Mouse (Mus musculus) midbrain, embryonic 11.5 days (tissue): ENCODE data around the gene Fam189b. TPM values are rescaled to one million over a fixed set of nuclear protein-coding genes. Genes with fewer than 3 reads are reported as not detected.

Experiments used
- ATAC-seq: fragments of 200-750 bp; cut with Nextera tagmentation; 2 replicates; pipeline ENCODE4 v1.8.0; 2017; ENCODE audit warnings: moderate TSS enrichment, moderate library complexity; ENCODE audit not compliant: low FRiP score
- DNase-seq: peaks from one replicate; pipeline ENCODE4 v3.0.0; 2015; ENCODE audit warnings: low spot score; ENCODE audit errors: missing footprints
- H3K27ac ChIP-seq: fragments of 300-500 bp; sonication (generic); 2 replicates; pipeline ENCODE4 v1.5.1; 2014; ENCODE audit warnings: low read depth, low read length
- H3K27me3 ChIP-seq: fragments of 300-500 bp; sonication (generic); 2 replicates; pipeline ENCODE4 v1.6.1; 2014; ENCODE audit warnings: mild to moderate bottlenecking, low read length, moderate library complexity, mixed read lengths; ENCODE audit not compliant: control insufficient read depth, insufficient read depth
- H3K36me3 ChIP-seq: fragments of 300-500 bp; sonication (generic); 2 replicates; pipeline ENCODE4 v1.6.1; 2014; ENCODE audit warnings: mild to moderate bottlenecking, low read length, moderate library complexity, mixed read lengths; ENCODE audit not compliant: control insufficient read depth, insufficient read depth
- H3K4me1 ChIP-seq: fragments of 300-500 bp; sonication (generic); 2 replicates; pipeline ENCODE4 v1.6.1; 2014; ENCODE audit warnings: low read length; ENCODE audit not compliant: control insufficient read depth, insufficient read depth
- H3K4me2 ChIP-seq: fragments of 300-500 bp; sonication (generic); 2 replicates; pipeline ENCODE4 v1.6.1; 2014; ENCODE audit warnings: mild to moderate bottlenecking, moderate library complexity
- H3K4me3 ChIP-seq: fragments of 300-500 bp; sonication (generic); 2 replicates; pipeline ENCODE4 v1.5.1; 2014; ENCODE audit warnings: low read depth, low read length
- H3K9ac ChIP-seq: fragments of 300-500 bp; sonication (generic); 2 replicates; pipeline ENCODE4 v1.6.1; 2014; ENCODE audit warnings: low read length
- H3K9me3 ChIP-seq: fragments of 300-500 bp; sonication (generic); 2 replicates; pipeline ENCODE4 v1.6.1; 2016; ENCODE audit warnings: low read length; ENCODE audit not compliant: control insufficient read depth
- WGBS: fragments of 180-500 bp; shearing (Covaris S2); extraction: QIAGEN DNeasy Blood & Tissue Kit; methylation state at CpG from one replicate; pipeline ENCODE4 v1.1.7; 2014; 5-methylcytosine and 5-hydroxymethylcytosine counted together
- polyA plus RNA-seq: library from polyadenylated mRNA; unstranded; fragments of >200 nt; fragmentation: Nextera tagmentation; extraction: Ambion mirVana; gene quantifications from 2 replicates; pipeline ENCODE4 v1.2.1, GENCODE M21; 2014

The Fam189b gene
- 16.5 and 20.2 TPM in 2 replicates for polyA plus RNA-seq

DNA sequence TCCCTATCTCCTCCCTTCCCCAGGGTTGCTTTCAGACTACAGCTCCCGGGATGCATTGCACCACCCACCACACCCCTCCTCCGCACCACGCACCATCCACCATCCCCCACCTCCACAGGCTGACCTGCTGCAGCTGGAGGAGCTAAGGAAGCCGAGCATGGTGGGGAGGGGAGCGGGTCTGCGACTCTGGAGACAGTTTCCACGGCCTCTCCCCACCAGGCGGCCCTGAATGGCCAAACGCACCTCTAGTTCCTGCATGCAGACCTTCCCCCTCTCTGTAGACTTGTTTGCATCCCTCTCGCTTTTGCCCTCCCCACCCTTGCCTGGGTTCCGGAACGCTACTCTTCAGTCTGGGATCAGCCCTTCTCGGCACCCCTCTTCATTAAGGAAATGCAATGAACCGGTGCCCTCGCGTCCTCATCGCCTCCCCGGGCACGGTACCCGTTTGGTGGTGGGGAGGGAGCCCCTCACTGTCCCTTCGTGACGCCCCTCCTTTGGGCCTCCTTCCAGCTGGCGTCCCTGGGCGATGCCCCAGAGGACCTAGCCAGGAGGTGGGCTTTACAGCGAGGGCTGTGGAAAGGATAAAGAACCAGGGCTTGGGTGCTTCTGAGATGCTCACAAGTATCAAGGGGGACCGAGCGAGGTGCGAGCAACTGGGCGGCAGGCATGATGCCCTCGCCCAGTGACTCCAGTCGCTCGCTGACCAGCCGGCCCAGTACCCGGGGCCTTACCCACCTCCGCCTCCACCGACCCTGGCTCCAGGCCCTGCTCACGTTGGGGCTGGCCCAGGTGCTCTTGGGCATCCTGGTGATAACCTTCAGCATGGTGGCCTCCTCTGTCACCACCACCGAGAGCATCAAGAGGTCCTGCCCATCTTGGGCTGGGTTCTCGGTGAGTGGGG lies at the start of gene Fam189b:
Gene Fam189b (plus strand): TSS at position 86 of the 901 bp plus-strand sequence.
- peak; percentile 95 for ATAC-seq
- peak within 1 kb of the TSS; percentile 48 for H3K4me3 ChIP-seq
- peak within 1 kb of the TSS; percentile 67 for H3K9ac ChIP-seq
- no peaks in the 10 kb centered on the region for H3K27me3 ChIP-seq
- H3K4me1 ChIP-seq, result peaks cover 23% of the 10 kb centered on the region
- no peaks in the 10 kb centered on the region for H3K9me3 ChIP-seq
- WGBS, result 7% methylated on average over 39 of the region's 39 CpGs
- peaks cover 7% of the 10 kb centered on the region; the same call in 1 of the 2 replicates for H3K36me3 ChIP-seq
- peak within 1 kb of the TSS; percentile 49 for H3K27ac ChIP-seq
- DNase-seq, result peak; percentile 98
- H3K4me2 ChIP-seq, result peak within 1 kb of the TSS; percentile 92

DNA sequence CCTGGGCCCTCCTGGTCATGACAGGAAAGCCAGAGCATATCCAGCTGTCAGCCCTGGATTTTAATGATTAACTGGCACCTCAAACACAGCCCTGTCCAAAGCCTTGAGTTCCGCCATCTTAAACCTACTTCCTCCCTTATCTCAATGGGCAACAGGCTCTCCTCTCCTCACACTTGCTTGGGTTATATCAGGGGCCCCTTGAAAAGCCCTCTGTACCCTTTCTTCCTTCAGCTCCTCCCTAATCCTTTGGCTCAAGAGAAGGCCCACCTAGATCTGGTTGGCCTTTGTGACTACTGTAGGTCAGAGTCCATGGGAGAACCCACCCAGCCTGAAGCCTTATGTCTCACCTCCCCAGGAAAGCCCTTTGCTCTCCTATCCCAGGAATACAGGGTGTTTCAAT lies 49.2 kb upstream of the Fam189b start:
- H3K4me2 ChIP-seq, result no peak overlapping the region
- no peak overlapping the region for H3K9ac ChIP-seq
- H3K27ac ChIP-seq, result no peak overlapping the region
- H3K4me3 ChIP-seq, result no peak overlapping the region
- H3K4me1 ChIP-seq, result no peaks in the 10 kb centered on the region
- no peaks in the 10 kb centered on the region for H3K36me3 ChIP-seq
- DNase-seq, result no peak
- no peaks in the 10 kb centered on the region for H3K9me3 ChIP-seq
- H3K27me3 ChIP-seq, result no peaks in the 10 kb centered on the region
- 91% methylated on average over 1 of the region's 1 CpGs for WGBS
- no peak for ATAC-seq

DNA sequence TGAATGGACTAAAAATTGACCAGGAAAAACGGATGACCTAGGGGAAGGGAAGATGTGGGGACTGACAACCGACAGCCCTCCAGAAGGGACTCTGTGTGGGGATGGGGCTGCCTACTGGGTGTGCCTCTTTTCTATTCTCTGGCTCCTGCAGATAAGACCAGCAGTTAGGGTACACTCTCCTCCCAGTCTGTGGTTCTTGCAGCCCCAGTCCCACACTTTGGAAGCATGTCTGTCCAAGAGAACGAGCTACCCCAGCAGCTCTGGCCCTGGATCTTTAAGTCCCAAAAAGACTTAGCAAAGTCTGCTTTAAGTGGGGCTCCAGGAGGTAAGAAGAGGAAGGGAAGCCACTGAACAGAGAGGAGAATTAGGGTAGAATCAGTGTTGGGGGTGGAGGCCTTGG lies 47.0 kb upstream of the Fam189b start, which contains the start of gene Pklr:
Gene Pklr (plus strand): TSS at position 185 of the 400 bp plus-strand sequence.
- Histone ChIP-seq H3K9ac (no peak within 1 kb of the TSS), H3K9me3 (no peaks in the 10 kb centered on the region), H3K27me3 (no peaks in the 10 kb centered on the region), H3K27ac (no peak within 1 kb of the TSS), H3K4me3 (no peak within 1 kb of the TSS), H3K4me1 (no peaks in the 10 kb centered on the region), H3K36me3 (no peaks in the 10 kb centered on the region), H3K4me2 (no peak within 1 kb of the TSS)
- DNase-seq (no peak), ATAC-seq (no peak)
- WGBS, result 63% methylated on average over 3 of the region's 3 CpGs

DNA sequence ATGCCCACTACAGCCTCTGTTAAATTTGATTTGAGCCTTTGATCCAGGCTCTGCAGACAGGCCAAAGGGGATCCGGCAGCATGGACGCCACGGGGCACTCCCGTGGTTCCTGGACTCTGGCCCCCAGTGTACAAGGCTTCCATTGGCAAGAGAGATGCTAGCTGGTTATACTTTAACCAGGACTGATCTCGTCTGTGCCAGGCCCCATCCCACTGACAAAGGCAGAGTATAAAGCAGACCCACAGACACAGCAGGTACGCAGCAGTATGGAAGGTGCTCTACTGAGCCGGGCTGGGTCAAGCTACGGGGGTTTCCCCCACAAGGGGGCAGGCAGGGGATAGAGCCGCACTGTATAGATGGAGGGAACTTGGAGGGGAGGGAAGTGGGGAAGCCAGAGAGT lies 46.6 kb upstream of the Fam189b start:
- 50% methylated on average over 9 of the region's 9 CpGs for WGBS
- Histone ChIP-seq H3K4me3 (no peak overlapping the region), H3K27me3 (no peaks in the 10 kb centered on the region), H3K4me2 (no peak overlapping the region), H3K9me3 (no peaks in the 10 kb centered on the region), H3K27ac (no peak overlapping the region), H3K4me1 (no peaks in the 10 kb centered on the region), H3K36me3 (no peaks in the 10 kb centered on the region), H3K9ac (no peak overlapping the region)
- no peak for ATAC-seq
- DNase-seq, result no peak

DNA sequence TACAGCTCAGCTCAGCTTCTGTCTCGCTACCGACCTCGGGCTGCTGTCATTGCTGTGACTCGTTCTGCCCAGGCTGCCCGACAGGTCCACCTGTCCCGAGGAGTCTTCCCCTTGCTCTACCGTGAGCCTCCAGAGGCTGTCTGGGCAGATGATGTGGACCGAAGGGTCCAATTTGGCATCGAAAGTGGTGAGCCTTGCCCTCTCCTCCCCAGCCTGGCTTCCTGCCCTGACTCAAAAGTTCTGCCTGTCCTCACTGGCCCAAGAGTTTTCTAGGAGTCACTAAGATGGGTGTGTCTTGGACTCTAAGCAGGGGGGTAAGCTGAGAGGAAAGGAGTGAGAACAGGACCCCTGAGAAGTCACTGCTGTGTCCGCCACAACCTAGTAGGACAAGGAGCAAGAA lies 38.1 kb upstream of the Fam189b start:
- 84% methylated on average over 10 of the region's 10 CpGs for WGBS
- no peak overlapping the region for H3K4me2 ChIP-seq
- no peak for DNase-seq
- no peak overlapping the region for H3K9ac ChIP-seq
- ATAC-seq, result no peak
- H3K36me3 ChIP-seq, result no peaks in the 10 kb centered on the region
- H3K27me3 ChIP-seq, result peaks cover 5% of the 10 kb centered on the region; the same call in 1 of the 2 replicates
- H3K4me1 ChIP-seq, result peaks cover 7% of the 10 kb centered on the region
- H3K9me3 ChIP-seq, result no peaks in the 10 kb centered on the region
- no peak overlapping the region for H3K4me3 ChIP-seq
- H3K27ac ChIP-seq, result no peak overlapping the region

DNA sequence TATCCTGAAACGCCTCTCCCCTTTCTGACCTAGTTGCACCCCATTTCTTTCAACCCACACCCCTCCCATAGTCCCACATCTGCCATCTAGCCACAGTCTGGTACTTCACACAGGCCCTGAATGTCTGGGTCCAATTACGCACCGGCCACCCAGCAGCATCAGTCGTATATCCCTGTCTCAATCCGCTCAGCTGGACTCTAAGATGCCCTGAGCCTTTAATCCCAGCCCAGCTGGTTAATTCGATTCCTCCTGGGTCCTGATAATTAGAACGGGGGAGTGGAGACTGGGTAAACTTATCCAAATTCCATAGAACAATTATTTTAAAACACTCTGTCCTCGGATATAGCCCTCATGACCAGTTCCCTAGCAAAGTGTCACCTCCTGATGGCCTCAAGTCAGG lies 37.4 kb upstream of the Fam189b start:
- Histone ChIP-seq H3K9me3 (no peaks in the 10 kb centered on the region), H3K27ac (no peak overlapping the region), H3K4me3 (no peak overlapping the region), H3K27me3 (peaks cover 5% of the 10 kb centered on the region; the same call in 1 of the 2 replicates), H3K9ac (no peak overlapping the region), H3K4me1 (peaks cover 7% of the 10 kb centered on the region), H3K36me3 (no peaks in the 10 kb centered on the region), H3K4me2 (no peak overlapping the region)
- ATAC-seq (no peak), DNase-seq (no peak)
- WGBS, result 26% methylated on average over 8 of the region's 8 CpGs

DNA sequence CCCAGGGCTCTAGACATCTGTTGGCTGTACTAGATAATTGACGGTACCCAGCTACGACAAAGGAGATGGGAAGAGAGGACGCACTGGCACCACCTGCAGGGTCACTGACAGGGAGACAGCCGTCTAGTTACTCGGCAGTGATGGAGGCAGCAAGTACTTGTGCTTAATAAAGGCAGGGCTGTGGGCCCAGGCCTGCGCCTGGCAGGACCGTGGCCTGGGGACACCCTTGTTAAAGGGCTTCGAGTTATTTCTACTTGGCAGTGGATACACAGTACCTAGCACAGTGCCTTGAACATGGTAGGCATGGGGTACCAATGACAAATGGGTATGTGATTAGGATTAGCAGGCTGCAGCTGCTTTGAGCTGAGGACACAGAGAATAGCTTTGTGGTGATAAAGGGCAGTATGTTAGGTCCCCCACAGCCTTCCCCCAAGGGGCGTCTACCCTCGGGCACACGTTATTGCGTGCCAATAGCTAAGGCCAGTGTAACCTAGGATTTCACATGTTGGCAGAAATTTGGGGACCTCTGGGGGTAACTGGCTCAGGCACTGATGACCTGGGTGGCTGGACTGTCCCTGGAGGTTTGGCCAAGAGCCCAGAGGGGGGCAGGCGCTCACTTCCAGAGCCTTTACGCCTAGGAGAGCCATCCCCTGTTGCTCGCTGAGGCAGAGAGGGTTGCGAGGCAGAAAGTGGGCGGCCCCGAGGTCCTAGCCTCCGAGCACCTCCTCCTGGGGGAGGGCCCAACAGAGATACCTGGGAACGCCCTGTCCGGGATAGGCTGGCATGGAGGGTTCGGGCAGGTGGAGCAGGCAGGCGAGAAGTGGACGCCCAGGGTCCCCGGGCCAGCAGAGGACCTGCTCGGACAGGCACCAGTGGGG lies 35.6 kb upstream of the Fam189b start:
- Histone ChIP-seq H3K4me3 (no peak overlapping the region), H3K9ac (no peak overlapping the region), H3K4me2 (peak overlapping the region; percentile 27), H3K27me3 (peaks cover 5% of the 10 kb centered on the region; the same call in 1 of the 2 replicates), H3K36me3 (no peaks in the 10 kb centered on the region), H3K27ac (no peak overlapping the region), H3K9me3 (no peaks in the 10 kb centered on the region), H3K4me1 (peaks cover 7% of the 10 kb centered on the region)
- 24% methylated on average over 26 of the region's 26 CpGs for WGBS
- 0 out of 2 replicates have a peak, but pooled peaks have one; percentile 27 for ATAC-seq
- DNase-seq, result no peak

DNA sequence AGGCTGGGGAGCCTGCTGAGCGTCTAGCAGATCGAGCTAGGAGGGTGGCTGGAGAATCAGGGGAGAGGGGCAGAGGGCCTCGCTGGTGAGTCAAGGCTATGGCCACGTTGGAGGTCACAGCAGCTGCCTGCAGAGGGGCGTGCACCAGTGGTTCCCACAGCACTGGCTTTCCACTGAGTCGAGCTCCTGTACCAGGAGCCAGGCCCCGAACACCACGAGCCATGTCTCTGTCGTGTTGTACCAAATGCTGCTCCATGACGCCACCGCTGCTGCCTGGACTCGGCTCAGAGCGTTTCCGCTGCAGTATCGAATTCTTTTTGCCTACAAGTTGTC lies 35.0 kb upstream of the Fam189b start:
- Histone ChIP-seq H3K9me3 (no peaks in the 10 kb centered on the region), H3K9ac (no peak overlapping the region), H3K27ac (no peak overlapping the region), H3K36me3 (no peaks in the 10 kb centered on the region), H3K27me3 (peaks cover 5% of the 10 kb centered on the region; the same call in 1 of the 2 replicates), H3K4me3 (no peak overlapping the region), H3K4me1 (peaks cover 7% of the 10 kb centered on the region), H3K4me2 (peak overlapping the region; percentile 27)
- 11% methylated on average over 15 of the region's 15 CpGs for WGBS
- DNase-seq (no peak), ATAC-seq (no peak)
